Mouse (Mus musculus) heart, embryonic 16.5 days (tissue): Measurements from ENCODE around the gene Notch1. TPM values are rescaled to one million over a fixed set of nuclear protein-coding genes. Genes with fewer than 3 reads are reported as not detected.
A peak's percentile ranks its signal among the peaks of the same experiment; 100 is the strongest.

Source experiments
- ATAC-seq: fragments of 200-750 bp; cut with Nextera tagmentation; replicated peaks from 2 replicates; pipeline ENCODE4 v1.8.0; 2017; ENCODE audit warnings: moderate number of reproducible peaks; ENCODE audit not compliant: insufficient read depth, low FRiP score; ENCODE audit errors: extremely low read depth
- H3K27ac ChIP-seq: fragments of 300-500 bp; sonication (generic); 2 replicates; pipeline ENCODE4 v1.5.1; 2014; ENCODE audit warnings: mild to moderate bottlenecking, low read length, control low read depth, moderate library complexity
- H3K27me3 ChIP-seq: fragments of 300-500 bp; sonication (generic); 2 replicates; pipeline ENCODE4 v1.6.1; 2014; ENCODE audit warnings: low read length, mixed read lengths; ENCODE audit not compliant: control insufficient read depth, insufficient read depth
- H3K36me3 ChIP-seq: fragments of 300-500 bp; sonication (generic); 2 replicates; pipeline ENCODE4 v1.6.1; 2014; ENCODE audit not compliant: control insufficient read depth, insufficient read depth
- H3K4me1 ChIP-seq: fragments of 300-500 bp; sonication (generic); 2 replicates; pipeline ENCODE4 v1.6.1; 2014; ENCODE audit warnings: low read length, mixed read lengths; ENCODE audit not compliant: control insufficient read depth, insufficient read depth
- H3K4me2 ChIP-seq: fragments of 300-500 bp; sonication (generic); 2 replicates; pipeline ENCODE4 v1.6.1; 2014; ENCODE audit warnings: low read depth, mild to moderate bottlenecking, control low read depth, low read length
- H3K4me3 ChIP-seq: fragments of 300-500 bp; sonication (generic); 2 replicates; pipeline ENCODE4 v1.5.1; 2014; ENCODE audit warnings: mild to moderate bottlenecking, control low read depth, low read length
- H3K9ac ChIP-seq: fragments of 300-500 bp; sonication (generic); 2 replicates; pipeline ENCODE4 v1.6.1; 2014; ENCODE audit warnings: low read length, control low read depth
- H3K9me3 ChIP-seq: fragments of 300-500 bp; sonication (generic); replicated peaks from 2 replicates; pipeline ENCODE4 v1.6.1; 2016; ENCODE audit warnings: low read length; ENCODE audit not compliant: control insufficient read depth
- WGBS: fragments of 180-500 bp; shearing (Covaris S2); extraction: QIAGEN DNeasy Blood & Tissue Kit; methylation state at CpG from one replicate; pipeline ENCODE4 v1.1.7; 2014; 5-methylcytosine and 5-hydroxymethylcytosine counted together
- polyA plus RNA-seq: library from polyadenylated mRNA; unstranded; fragments of >200 nt; fragmentation: Nextera tagmentation; extraction: Ambion mirVana; gene quantifications from 2 replicates; pipeline ENCODE4 v1.2.1, GENCODE M21; 2015

Notch1 gene
- polyA plus RNA-seq, 1 experiment from 2014 or later = 21.8 TPM

DNA sequence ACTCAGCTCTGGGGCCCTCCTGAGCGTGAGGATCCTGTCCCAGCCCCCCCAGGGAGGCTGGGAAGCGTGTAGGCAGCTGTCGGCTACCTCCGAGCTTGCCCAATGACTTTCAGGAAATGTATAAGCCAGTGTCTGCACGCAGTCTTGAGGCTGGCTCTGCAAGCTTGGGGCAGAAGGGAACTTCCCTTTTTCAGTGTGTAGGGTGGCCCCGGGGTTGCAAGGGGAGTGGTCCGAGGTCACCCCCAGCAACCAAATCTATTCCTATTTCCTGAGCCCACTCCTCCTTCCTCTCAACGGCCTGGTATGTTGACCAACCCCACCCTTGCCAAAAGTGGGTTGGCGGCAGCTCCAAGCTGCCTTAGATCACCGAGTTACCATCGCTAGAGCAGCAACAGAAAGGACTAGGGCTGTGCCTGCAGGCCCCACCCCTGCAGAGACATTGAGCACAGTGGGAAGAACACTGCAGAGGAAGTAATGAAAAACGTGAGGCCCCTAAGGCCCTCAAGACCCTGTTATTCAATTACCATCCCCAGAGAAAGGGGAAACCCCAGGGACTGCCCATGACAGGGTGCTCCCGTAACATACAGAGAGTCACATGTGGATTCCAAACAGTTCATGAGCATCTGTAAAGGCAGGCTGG is 33.1 kb downstream of the Notch1 start:
- Histone ChIP-seq H3K27me3 (no peaks in the 10 kb centered on the region), H3K4me1 (peaks cover 25% of the 10 kb centered on the region), H3K36me3 (peaks cover 23% of the 10 kb centered on the region), H3K4me3 (no peak overlapping the region), H3K4me2 (no peak overlapping the region), H3K9ac (no peak overlapping the region), H3K9me3 (no peaks in the 10 kb centered on the region), H3K27ac (peak overlapping the region; percentile 22; the same call in 1 of the 2 replicates)
- ATAC-seq = no peak
- WGBS = 46% methylated on average over 13 of the region's 13 CpGs

DNA sequence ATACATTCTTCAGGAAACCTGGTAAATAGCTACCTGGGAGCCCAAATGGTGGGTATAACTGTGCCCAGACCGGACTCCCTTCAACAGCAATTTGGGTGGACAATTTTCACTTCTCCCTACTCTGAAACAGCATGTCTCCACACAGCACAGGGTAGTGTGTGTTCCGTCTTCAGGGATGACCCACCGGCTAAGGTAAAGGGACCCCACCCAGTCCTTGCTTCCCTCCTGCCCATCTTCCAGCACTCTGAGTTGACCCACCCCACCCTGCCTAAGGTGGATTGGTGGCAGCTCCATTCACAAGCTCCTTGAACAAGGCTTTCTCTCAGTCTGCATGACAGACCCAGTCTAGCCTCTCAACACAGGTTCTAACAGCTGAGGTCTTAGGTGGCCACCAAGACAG is 33.6 kb downstream of the Notch1 start:
- H3K4me2 ChIP-seq = no peak overlapping the region
- no peak for ATAC-seq
- H3K4me1 ChIP-seq = peaks cover 23% of the 10 kb centered on the region
- H3K9ac ChIP-seq = no peak overlapping the region
- H3K27me3 ChIP-seq = no peaks in the 10 kb centered on the region
- WGBS = 87% methylated on average over 3 of the region's 3 CpGs
- 0 out of 2 replicates have a peak overlapping the region, but pooled peaks have one; percentile 12 for H3K27ac ChIP-seq
- no peaks in the 10 kb centered on the region for H3K9me3 ChIP-seq
- H3K36me3 ChIP-seq = peaks cover 27% of the 10 kb centered on the region
- no peak overlapping the region for H3K4me3 ChIP-seq

DNA sequence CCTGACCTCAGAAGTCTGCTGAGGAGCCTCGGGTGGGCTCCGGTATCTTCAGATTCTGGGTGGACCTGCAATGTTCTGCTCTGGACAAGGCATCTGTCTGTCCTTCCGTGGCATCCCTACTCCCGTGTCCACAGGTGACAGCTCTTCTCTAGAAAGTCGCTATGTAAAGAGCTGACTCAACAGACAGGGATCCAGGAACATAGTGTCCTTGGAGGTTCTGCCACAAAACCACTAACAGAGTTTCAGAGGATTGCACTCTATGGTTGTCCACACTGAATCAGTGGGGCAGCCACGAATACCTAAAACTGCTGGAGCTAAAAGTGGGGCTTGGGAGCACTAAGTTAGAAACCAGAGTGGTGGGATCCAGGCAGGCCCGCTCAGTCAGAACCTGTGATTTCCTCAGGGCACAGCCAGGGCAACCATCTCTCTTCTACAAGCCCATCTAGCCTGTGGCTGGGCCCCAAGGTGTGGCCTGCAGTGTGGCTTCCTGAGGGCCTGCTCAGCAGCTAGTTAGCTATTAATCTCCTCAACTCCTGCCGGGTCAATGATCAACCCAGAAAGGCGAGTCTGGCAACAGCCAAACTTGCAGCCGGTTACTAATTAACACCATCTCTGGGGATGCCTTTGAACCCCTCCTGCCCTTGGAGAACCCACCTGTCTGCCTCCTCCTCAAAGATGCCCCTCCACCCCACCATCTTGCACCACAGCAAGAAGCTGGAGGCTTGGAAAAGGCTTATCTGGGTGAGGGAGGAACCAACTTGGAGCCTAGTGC is 34.6 kb downstream of the Notch1 start:
- Histone ChIP-seq H3K4me2 (no peak overlapping the region), H3K27ac (no peak overlapping the region), H3K9me3 (no peaks in the 10 kb centered on the region), H3K27me3 (no peaks in the 10 kb centered on the region), H3K36me3 (peaks cover 34% of the 10 kb centered on the region), H3K4me1 (peaks cover 16% of the 10 kb centered on the region), H3K9ac (no peak overlapping the region), H3K4me3 (no peak overlapping the region)
- 69% methylated on average over 10 of the region's 10 CpGs for WGBS
- no peak for ATAC-seq

DNA sequence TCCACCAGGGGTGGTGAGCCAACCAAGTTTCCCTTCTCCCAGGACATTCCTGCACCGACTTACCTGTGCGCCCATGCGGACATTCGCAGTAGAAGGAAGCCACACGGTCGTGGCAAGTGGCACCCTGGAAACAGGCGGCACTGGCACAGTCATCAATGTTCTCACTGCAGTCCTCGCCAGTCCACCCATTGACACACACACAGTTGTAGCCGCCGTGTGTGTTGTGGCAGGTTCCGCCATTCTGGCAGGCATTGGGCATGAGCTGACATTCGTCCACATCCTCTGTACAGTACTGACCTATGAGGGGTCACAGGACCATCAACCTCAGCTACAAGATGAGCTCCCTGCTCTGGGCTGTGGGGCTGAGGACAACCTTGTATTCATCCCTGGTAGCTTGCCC is 35.6 kb downstream of the Notch1 start:
- no peak overlapping the region for H3K27ac ChIP-seq
- WGBS = 91% methylated on average over 12 of the region's 12 CpGs
- H3K4me2 ChIP-seq = no peak overlapping the region
- peaks cover 39% of the 10 kb centered on the region for H3K36me3 ChIP-seq
- H3K9me3 ChIP-seq = no peaks in the 10 kb centered on the region
- H3K9ac ChIP-seq = no peak overlapping the region
- peaks cover 7% of the 10 kb centered on the region for H3K4me1 ChIP-seq
- H3K4me3 ChIP-seq = no peak overlapping the region
- ATAC-seq = no peak
- H3K27me3 ChIP-seq = no peaks in the 10 kb centered on the region

DNA sequence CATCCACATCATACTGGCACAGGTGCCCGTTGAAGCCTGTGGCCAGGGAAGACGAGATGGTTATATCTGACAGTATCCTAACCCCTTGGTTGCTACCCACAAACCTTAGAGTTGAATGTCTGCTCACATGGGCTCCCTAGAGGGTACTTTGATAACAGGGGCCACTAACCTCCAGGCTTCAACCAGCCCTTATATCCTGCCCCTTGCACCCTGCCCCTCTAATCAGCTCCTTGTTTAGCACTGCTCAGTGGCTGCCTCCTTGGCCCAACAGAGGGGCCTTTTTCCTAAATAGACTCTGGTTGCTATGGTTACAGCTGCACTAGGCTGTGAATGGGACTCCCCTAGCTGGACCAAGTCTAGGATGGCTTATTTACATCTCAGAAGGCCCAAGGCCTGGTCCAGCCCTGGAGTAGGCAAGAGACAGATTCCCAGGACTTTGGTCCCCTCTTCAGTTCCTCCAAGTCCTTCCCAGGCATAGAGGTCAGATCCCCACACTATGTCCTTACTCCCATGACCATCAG is 37.7 kb downstream of the Notch1 start:
- H3K4me3 ChIP-seq = no peak overlapping the region
- peaks cover 31% of the 10 kb centered on the region for H3K36me3 ChIP-seq
- H3K27me3 ChIP-seq = no peaks in the 10 kb centered on the region
- 80% methylated on average over 2 of the region's 2 CpGs for WGBS
- no peak overlapping the region for H3K27ac ChIP-seq
- no peak overlapping the region for H3K9ac ChIP-seq
- no peak for ATAC-seq
- H3K4me1 ChIP-seq = peaks cover 11% of the 10 kb centered on the region; the same call in 1 of the 2 replicates
- no peak overlapping the region for H3K4me2 ChIP-seq
- no peaks in the 10 kb centered on the region for H3K9me3 ChIP-seq

DNA sequence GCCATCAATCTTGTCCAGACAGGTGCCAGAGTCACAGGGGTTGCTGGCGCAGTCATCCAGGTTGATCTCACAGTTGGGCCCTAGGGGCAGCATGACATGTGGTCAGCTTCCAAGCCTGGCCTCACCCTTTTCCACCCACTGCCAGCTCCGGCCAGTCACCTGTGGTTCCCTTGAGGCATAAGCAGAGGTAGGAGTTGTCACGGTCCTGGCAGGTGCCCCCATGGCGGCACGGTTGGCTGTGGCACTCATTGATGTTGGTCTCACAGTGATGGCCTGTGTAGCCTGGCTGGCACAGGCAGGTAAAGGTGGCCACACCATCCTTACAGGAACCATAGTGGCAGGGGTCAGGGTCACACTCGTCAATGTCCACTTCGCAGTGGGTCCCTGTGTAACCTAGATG is 38.6 kb downstream of the Notch1 start:
- no peaks in the 10 kb centered on the region for H3K9me3 ChIP-seq
- H3K9ac ChIP-seq = no peak overlapping the region
- H3K36me3 ChIP-seq = peaks cover 29% of the 10 kb centered on the region
- ATAC-seq = no peak
- no peak overlapping the region for H3K4me3 ChIP-seq
- WGBS = 92% methylated on average over 7 of the region's 7 CpGs
- H3K4me2 ChIP-seq = no peak overlapping the region
- H3K4me1 ChIP-seq = peaks cover 11% of the 10 kb centered on the region; the same call in 1 of the 2 replicates
- peak overlapping the region; percentile 25; the same call in 1 of the 2 replicates for H3K27ac ChIP-seq
- H3K27me3 ChIP-seq = no peaks in the 10 kb centered on the region

DNA sequence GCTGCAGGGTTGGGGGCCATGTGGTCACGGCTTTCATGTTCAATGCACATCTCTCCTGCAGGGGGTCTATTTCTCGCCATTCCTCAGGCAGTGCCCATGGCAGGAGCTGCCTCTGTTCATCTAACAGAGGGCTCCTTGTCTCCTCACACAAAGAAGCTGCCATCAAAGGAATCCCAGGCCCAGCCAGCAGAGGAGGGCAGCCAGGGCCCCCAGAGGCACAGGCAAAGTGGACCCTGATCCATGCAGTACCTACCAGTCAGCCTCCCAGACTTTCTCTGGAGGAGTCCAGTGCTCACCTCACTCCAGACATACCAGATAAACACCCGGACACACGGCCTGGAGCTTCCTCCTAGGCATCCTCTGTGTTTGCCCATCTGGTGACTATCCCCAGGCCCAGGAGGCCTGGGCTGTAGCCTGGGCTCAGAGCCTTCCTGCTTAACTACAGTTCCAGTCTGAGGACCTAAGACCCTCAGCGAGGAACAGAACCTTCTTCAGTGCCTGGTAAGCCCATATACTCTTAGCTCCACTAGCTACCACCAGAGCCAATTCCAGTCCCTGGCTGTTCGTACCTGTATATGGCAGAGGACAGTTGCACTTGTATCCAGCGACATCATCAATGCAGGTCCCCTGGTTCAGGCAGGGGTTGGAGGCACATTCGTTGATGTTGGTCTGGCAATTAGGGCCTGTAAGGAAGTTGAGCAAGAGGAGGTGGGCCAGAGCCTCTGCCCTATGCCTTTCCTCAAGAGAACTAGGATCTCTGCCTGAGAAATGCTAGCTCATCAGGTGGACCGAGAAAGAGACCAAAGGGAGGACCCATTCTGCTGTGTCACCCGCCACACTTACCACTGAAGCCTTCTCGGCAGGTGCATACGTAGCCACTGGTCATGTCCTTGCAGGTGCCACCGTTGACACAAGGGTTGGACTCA is 40.7 kb downstream of the Notch1 start:
- Histone ChIP-seq H3K4me3 (no peak overlapping the region), H3K4me2 (no peak overlapping the region), H3K4me1 (peaks cover 8% of the 10 kb centered on the region; the same call in 1 of the 2 replicates), H3K9me3 (no peaks in the 10 kb centered on the region), H3K9ac (0 out of 2 replicates have a peak overlapping the region, but pooled peaks have one; percentile 19), H3K27me3 (no peaks in the 10 kb centered on the region), H3K36me3 (peaks cover 33% of the 10 kb centered on the region), H3K27ac (peak overlapping the region; percentile 80)
- WGBS = 70% methylated on average over 13 of the region's 13 CpGs
- 0 out of 2 replicates have a peak, but pooled peaks have one; percentile 3 for ATAC-seq

DNA sequence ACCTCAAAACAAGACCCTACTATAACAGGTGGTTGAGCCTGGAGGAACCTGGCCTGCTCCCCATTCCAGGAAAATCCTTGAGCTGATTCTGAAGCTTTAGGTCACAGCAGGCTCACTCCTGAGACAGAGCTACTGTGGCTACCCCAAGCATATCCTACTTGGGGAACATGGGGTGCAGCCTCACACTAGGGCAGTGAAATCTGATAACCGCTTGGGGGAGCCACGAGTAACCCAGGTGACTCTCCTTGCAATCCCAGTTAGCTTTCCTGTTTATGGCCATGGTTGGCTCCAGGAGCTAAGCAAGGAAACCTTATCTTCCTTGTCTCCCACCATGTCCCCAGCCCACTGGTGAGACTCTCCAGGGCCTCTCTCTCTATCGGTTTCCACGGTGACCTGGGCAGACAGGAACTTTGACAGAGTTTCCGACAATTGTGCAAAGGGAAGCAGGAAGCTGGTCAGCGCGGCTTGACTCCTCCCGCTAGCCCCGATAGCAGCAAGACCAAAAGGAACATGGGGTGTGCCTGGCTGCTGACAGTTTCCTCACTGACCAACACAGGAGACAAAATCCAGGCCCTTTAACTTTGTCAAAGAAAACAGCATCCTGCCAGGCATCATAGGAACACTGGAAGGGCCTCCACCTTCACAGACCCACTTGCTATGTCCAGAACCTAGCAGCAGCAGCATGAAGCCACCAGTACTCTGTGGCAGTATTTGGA is 41.5 kb downstream of the Notch1 start:
- H3K4me1 ChIP-seq = peaks cover 8% of the 10 kb centered on the region; the same call in 1 of the 2 replicates
- no peak overlapping the region for H3K4me3 ChIP-seq
- peak; percentile 71 for ATAC-seq
- H3K36me3 ChIP-seq = peaks cover 35% of the 10 kb centered on the region
- H3K27ac ChIP-seq = peak overlapping the region; percentile 82
- H3K9me3 ChIP-seq = no peaks in the 10 kb centered on the region
- H3K27me3 ChIP-seq = no peaks in the 10 kb centered on the region
- 17% methylated on average over 9 of the region's 9 CpGs for WGBS
- no peak overlapping the region for H3K9ac ChIP-seq
- peak overlapping the region; percentile 14; the same call in 1 of the 2 replicates for H3K4me2 ChIP-seq
